Mouse (Mus musculus) kidney, embryonic 16.5 days (tissue): ENCODE measurements around the gene 4933428G20Rik. TPM values are rescaled to one million over a fixed set of nuclear protein-coding genes. Genes with fewer than 3 reads are reported as not detected.

ENCODE experiments used
- ATAC-seq: fragments of 200-750 bp; cut with Nextera tagmentation; 2 replicates; pipeline ENCODE4 v1.8.0; 2017; ENCODE audit warnings: moderate TSS enrichment; ENCODE audit not compliant: low FRiP score, low TSS enrichment
- H3K27ac ChIP-seq: fragments of 300-500 bp; sonication (generic); 2 replicates; pipeline ENCODE4 v1.5.1; 2014; ENCODE audit warnings: low read length
- H3K27me3 ChIP-seq: fragments of 300-500 bp; sonication (generic); 2 replicates; pipeline ENCODE4 v1.6.1; 2014; ENCODE audit warnings: low read length, control low read depth, mixed read lengths; ENCODE audit not compliant: insufficient read depth
- H3K36me3 ChIP-seq: fragments of 300-500 bp; sonication (generic); 2 replicates; pipeline ENCODE4 v1.6.1; 2014; ENCODE audit warnings: low read length, control low read depth, mixed read lengths; ENCODE audit not compliant: insufficient read depth
- H3K4me1 ChIP-seq: fragments of 300-500 bp; sonication (generic); 2 replicates; pipeline ENCODE4 v1.6.1; 2014; ENCODE audit warnings: low read length, control low read depth, mixed read lengths; ENCODE audit not compliant: insufficient read depth
- H3K4me2 ChIP-seq: fragments of 300-500 bp; sonication (generic); replicated peaks from 2 replicates; pipeline ENCODE4 v1.6.1; 2014; ENCODE audit warnings: low read depth, low read length
- H3K4me3 ChIP-seq: fragments of 300-500 bp; sonication (generic); 2 replicates; pipeline ENCODE4 v1.5.1; 2014; ENCODE audit warnings: mild to moderate bottlenecking, low read length
- H3K9ac ChIP-seq: fragments of 300-500 bp; sonication (generic); replicated peaks from 2 replicates; pipeline ENCODE4 v1.6.1; 2014; ENCODE audit warnings: low read length
- H3K9me3 ChIP-seq: fragments of 300-500 bp; sonication (generic); 2 replicates; pipeline ENCODE4 v1.6.1; 2016; ENCODE audit warnings: low read length, control low read depth
- WGBS: fragments of 180-500 bp; shearing (Covaris S2); extraction: QIAGEN DNeasy Blood & Tissue Kit; methylation state at CpG from one replicate; pipeline ENCODE4 v1.1.7; 2014; 5-methylcytosine and 5-hydroxymethylcytosine counted together
- polyA plus RNA-seq: library from polyadenylated mRNA; unstranded; fragments of >200 nt; fragmentation: Nextera tagmentation; extraction: Ambion mirVana; gene quantifications from 2 replicates; pipeline ENCODE4 v1.2.1, GENCODE M21; 2015

Gene 4933428G20Rik
- polyA plus RNA-seq, 1 experiment from 2014 or later = 0.75 TPM

DNA sequence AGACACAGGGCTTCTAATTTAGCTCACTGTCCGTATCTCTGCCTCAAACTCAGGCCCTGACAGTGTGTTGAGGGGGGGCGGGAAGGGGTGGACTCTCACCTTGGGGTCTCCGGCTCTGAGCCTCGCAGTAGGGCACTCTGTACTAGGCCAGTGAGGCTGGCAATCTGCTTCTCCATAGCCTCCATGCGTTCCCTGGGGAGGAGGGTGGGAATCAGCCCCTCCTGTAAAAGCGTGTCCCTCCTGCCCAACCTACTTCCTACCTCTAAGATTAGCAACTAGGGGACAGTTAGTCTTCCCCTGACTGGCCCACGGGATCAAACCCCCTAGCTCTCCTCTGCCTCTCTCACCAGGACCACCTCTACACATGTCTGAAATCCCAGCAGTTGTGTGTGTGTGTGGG lies 33.5 kb upstream of the 4933428G20Rik start:
- H3K4me1 ChIP-seq = peaks cover 43% of the 10 kb centered on the region
- no peaks in the 10 kb centered on the region for H3K9me3 ChIP-seq
- H3K27ac ChIP-seq = no peak overlapping the region
- H3K27me3 ChIP-seq = peaks cover 70% of the 10 kb centered on the region
- H3K36me3 ChIP-seq = no peaks in the 10 kb centered on the region
- WGBS = 28% methylated on average over 7 of the region's 7 CpGs
- H3K4me2 ChIP-seq = no peak overlapping the region
- no peak overlapping the region for H3K9ac ChIP-seq
- ATAC-seq = no peak
- no peak overlapping the region for H3K4me3 ChIP-seq

DNA sequence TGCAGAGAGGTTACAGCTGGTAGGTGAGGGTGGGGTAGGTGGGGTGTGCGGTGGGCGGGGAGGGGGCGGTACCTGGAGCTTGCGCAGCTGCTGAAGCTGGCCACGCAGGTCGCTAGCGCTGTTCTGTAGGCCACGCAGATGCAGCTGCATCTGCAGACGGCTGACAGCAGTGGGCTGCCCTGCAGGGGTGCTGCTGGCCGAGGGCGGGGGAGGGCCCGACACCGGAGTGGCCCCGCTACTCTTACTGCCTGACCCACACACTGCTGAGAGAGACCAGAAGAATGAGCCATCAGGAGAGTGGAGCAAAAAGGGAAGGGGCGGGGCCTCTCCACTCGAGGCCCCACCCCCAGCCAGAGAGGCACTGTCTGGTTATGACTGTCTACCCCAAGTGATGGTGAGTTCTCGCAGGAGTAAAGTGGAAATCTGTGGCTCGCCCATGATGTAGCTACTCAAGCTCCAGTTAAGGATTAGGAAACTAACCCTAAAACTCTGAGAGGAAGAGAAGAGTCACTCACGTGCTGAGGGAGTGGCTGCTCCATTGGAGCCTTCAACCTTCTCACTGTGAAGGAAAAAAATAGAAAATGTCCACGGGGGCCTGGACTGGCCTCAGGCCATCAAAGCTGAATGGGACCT lies 32.9 kb upstream of the 4933428G20Rik start:
- peaks cover 65% of the 10 kb centered on the region for H3K27me3 ChIP-seq
- 6% methylated on average over 20 of the region's 20 CpGs for WGBS

DNA sequence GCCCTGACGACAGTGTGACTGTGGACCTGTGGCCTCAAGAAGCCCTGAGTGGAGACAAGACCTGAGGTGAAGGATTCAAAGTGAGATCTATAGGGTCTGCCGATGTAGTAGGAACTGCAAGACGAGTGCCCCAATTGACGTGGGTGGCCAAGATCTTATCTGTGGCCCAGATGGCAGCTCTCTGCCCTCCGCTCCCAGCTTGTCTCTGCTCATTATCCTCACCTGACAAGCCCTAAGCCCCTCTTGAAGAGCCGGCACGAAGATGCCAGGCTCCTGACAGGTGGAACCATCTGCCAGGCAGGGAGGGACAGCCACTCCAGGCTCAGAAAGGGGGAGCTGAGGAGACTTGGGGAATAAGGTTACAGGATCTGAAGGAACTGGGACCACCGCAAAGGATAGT lies 32.2 kb upstream of the 4933428G20Rik start:
- no peaks in the 10 kb centered on the region for H3K36me3 ChIP-seq
- no peak overlapping the region for H3K9ac ChIP-seq
- no peak overlapping the region for H3K27ac ChIP-seq
- ATAC-seq = no peak
- peak overlapping the region; percentile 72; the same call in 1 of the 2 replicates for H3K4me2 ChIP-seq
- H3K27me3 ChIP-seq = peaks cover 58% of the 10 kb centered on the region
- 19% methylated on average over 8 of the region's 8 CpGs for WGBS
- H3K4me3 ChIP-seq = peak overlapping the region; percentile 44; the same call in 1 of the 2 replicates
- no peaks in the 10 kb centered on the region for H3K9me3 ChIP-seq
- peaks cover 40% of the 10 kb centered on the region for H3K4me1 ChIP-seq

More for the DNA sequence above, 32.9 kb upstream of the 4933428G20Rik start:
- Histone ChIP-seq H3K4me1 (peaks cover 43% of the 10 kb centered on the region), H3K9me3 (no peaks in the 10 kb centered on the region), H3K27ac (no peak overlapping the region), H3K9ac (no peak overlapping the region), H3K4me3 (peak overlapping the region; percentile 14), H3K4me2 (peak overlapping the region; percentile 21), H3K36me3 (no peaks in the 10 kb centered on the region)
- peak; percentile 9; the same call in 1 of the 2 replicates for ATAC-seq

GRCm38 (mm10) chr11:97531381-97532260 lies 31.5 kb upstream of the 4933428G20Rik start:
- peaks cover 51% of the 10 kb centered on the region for H3K27me3 ChIP-seq
- peak overlapping the region; percentile 72 for H3K4me2 ChIP-seq
- H3K9ac ChIP-seq = peak overlapping the region; percentile 32; the same call in 1 of the 2 replicates
- no peaks in the 10 kb centered on the region for H3K9me3 ChIP-seq
- peak overlapping the region; percentile 44 for H3K4me3 ChIP-seq
- WGBS = 7% methylated on average over 46 of the region's 46 CpGs
- H3K36me3 ChIP-seq = no peaks in the 10 kb centered on the region
- peaks cover 33% of the 10 kb centered on the region for H3K4me1 ChIP-seq
- H3K27ac ChIP-seq = no peak overlapping the region
- peak; percentile 50 for ATAC-seq

DNA sequence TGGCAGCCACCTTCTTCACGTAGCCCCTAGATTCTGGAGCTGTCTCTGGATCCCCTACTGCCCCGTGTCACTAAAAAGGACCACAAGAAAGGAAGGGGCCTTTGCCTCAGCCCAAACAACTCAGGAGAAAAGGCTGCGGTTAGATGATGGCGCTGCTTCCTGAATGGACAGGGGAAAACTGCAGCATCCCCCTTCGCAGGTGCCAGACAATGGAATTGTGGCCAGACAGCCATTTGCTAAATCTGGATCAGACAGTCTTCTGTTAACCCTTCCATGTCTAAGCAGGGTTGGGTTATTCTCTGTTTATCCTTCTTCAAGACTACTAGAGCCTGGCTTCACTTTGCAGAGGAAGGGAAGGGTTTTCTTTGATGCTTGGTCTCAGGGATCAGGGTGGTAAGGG lies 30.8 kb upstream of the 4933428G20Rik start:
- no peak overlapping the region for H3K27ac ChIP-seq
- peaks cover 26% of the 10 kb centered on the region for H3K4me1 ChIP-seq
- H3K9me3 ChIP-seq = no peaks in the 10 kb centered on the region
- no peak overlapping the region for H3K4me3 ChIP-seq
- H3K27me3 ChIP-seq = peaks cover 44% of the 10 kb centered on the region
- H3K4me2 ChIP-seq = no peak overlapping the region
- no peak for ATAC-seq
- no peak overlapping the region for H3K9ac ChIP-seq
- WGBS = 70% methylated on average over 5 of the region's 5 CpGs
- no peaks in the 10 kb centered on the region for H3K36me3 ChIP-seq

DNA sequence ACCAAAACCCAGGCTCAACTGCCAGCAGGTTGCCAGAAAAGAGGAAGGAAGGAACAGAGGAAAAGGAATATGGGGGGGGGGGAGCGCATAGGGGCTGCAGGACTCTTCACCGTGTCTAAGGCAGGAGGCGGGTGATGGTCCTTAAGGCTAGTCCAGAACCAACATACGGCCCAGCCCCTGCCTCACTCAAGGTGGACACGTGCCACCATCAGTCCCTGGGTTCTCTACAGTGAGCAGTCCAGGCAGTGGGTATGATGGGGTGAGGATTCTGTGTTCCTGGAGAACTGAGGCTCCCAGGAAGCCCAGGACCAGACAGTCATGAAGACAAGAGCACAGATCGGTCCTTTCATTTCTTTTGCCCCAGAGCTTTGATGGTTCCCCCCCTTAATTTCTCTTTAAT lies 29.9 kb upstream of the 4933428G20Rik start:
- H3K4me2 ChIP-seq = no peak overlapping the region
- no peaks in the 10 kb centered on the region for H3K36me3 ChIP-seq
- 86% methylated on average over 5 of the region's 6 CpGs for WGBS
- H3K27me3 ChIP-seq = peaks cover 35% of the 10 kb centered on the region
- peaks cover 26% of the 10 kb centered on the region for H3K4me1 ChIP-seq
- no peak overlapping the region for H3K4me3 ChIP-seq
- no peak overlapping the region for H3K9ac ChIP-seq
- no peak overlapping the region for H3K27ac ChIP-seq
- ATAC-seq = no peak
- no peaks in the 10 kb centered on the region for H3K9me3 ChIP-seq

DNA sequence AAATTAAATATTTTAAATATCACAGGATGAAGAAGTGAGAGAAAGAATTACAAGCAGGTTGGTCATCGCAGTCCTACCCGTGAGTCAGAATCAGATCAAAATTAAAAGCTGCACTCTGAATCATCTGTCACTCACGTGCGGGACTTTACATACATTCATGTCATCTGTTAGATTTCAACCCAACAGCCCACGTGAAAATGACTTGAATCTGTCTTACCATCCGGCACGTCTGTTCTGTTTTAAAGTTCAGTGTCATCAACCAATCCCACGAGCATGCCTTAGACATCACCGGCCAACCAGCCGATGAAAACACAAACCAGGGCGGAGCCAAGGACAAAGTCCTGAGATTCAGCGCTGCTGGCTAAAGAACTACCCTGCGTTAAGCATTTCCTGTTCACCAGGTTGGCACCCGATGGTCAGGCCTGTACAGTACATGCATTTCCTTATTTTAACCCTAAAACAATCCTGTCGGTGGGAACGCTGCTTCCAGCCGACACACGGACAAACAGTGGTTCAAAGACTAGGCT lies 28.2 kb upstream of the 4933428G20Rik start:
- whole genome bisulfite sequencing = 80% methylated on average over 18 of the region's 18 CpGs

GRCm38 (mm10) chr11:97525313-97525712 lies 25.2 kb upstream of the 4933428G20Rik start:
- Histone ChIP-seq H3K4me1 (peaks cover 24% of the 10 kb centered on the region), H3K27ac (no peak overlapping the region), H3K9me3 (no peaks in the 10 kb centered on the region), H3K4me3 (no peak overlapping the region), H3K4me2 (no peak overlapping the region), H3K36me3 (no peaks in the 10 kb centered on the region), H3K27me3 (no peaks in the 10 kb centered on the region), H3K9ac (no peak overlapping the region)
- no peak for ATAC-seq
- 85% methylated on average over 6 of the region's 6 CpGs for WGBS

More for the DNA sequence above, 28.2 kb upstream of the 4933428G20Rik start:
- Histone ChIP-seq H3K9me3 (no peaks in the 10 kb centered on the region), H3K4me3 (no peak overlapping the region), H3K27me3 (peaks cover 18% of the 10 kb centered on the region), H3K4me1 (peaks cover 30% of the 10 kb centered on the region), H3K36me3 (no peaks in the 10 kb centered on the region), H3K4me2 (no peak overlapping the region), H3K27ac (no peak overlapping the region), H3K9ac (no peak overlapping the region)
- ATAC-seq = no peak

GRCm38 (mm10) chr11:97524306-97524705 lies 24.2 kb upstream of the 4933428G20Rik start:
- Histone ChIP-seq H3K27me3 (no peaks in the 10 kb centered on the region), H3K9ac (no peak overlapping the region), H3K27ac (peak overlapping the region; percentile 41; the same call in 1 of the 2 replicates), H3K4me3 (no peak overlapping the region), H3K4me2 (no peak overlapping the region), H3K36me3 (no peaks in the 10 kb centered on the region), H3K4me1 (peaks cover 24% of the 10 kb centered on the region), H3K9me3 (no peaks in the 10 kb centered on the region)
- no peak for ATAC-seq
- 24% methylated on average over 9 of the region's 9 CpGs for WGBS
